Mouse (Mus musculus) MEL (cell line): ENCODE data around the gene Tgm2. TPM values are rescaled to one million over a fixed set of nuclear protein-coding genes. Genes with fewer than 3 reads are reported as not detected.

Experiments
- DNase-seq: peaks from one replicate; pipeline ENCODE4 v3.0.0; 2011; ENCODE audit warnings: low read depth, low spot score
- H3K27ac ChIP-seq: 2 replicates; pipeline ENCODE4 v1.5.1; 2012; ENCODE audit warnings: low read depth, mild to moderate bottlenecking, control low read depth, low read length, moderate library complexity; ENCODE audit not compliant: control insufficient read depth
- H3K27me3 ChIP-seq, 2 experiments: fragments of 150-350 bp in 1 of 2; sonication (generic) in 1 of 2; 2 replicates each; pipeline ENCODE4 v1.6.1; 2012; ENCODE audit warnings: low read length in 2 of 2, mild to moderate bottlenecking in 2 of 2, improper control_type of control experiment in 1 of 2, moderate library complexity in 1 of 2; ENCODE audit not compliant: insufficient read depth in 2 of 2, control insufficient read depth in 1 of 2
- H3K36me3 ChIP-seq, 2 experiments: 2 replicates each; pipeline ENCODE4 v1.6.1; 2012 to 2014; ENCODE audit warnings: low read length in 2 of 2, improper control_type of control experiment in 1 of 2, inconsistent platforms in 1 of 2, mild to moderate bottlenecking in 1 of 2; ENCODE audit not compliant: insufficient read depth in 2 of 2, control insufficient read depth in 1 of 2
- H3K4me1 ChIP-seq, 2 experiments: fragments of 150-350 bp in 1 of 2; sonication (generic) in 1 of 2; 2 replicates each; pipeline ENCODE4 v1.6.1; 2012; ENCODE audit warnings: low read length in 2 of 2, improper control_type of control experiment in 1 of 2, mild to moderate bottlenecking in 1 of 2; ENCODE audit not compliant: insufficient read depth in 2 of 2, control insufficient read depth in 1 of 2
- H3K4me3 ChIP-seq, 2 experiments: fragments of 150-350 bp in 1 of 2; sonication (generic) in 1 of 2; 2 replicates each; pipeline ENCODE4 v1.5.1; 2012; ENCODE audit warnings: low read depth in 2 of 2, low read length in 2 of 2, mild to moderate bottlenecking in 2 of 2, moderate library complexity in 2 of 2, control low read depth in 1 of 2, improper control_type of control experiment in 1 of 2; ENCODE audit not compliant: control insufficient read depth in 1 of 2, insufficient read depth in 1 of 2
- H3K79me2 ChIP-seq: 2 replicates; pipeline ENCODE4 v1.6.1; 2012; ENCODE audit warnings: mild to moderate bottlenecking, low read length, moderate library complexity; ENCODE audit not compliant: control insufficient read depth, poor library complexity, insufficient read depth
- H3K9ac ChIP-seq: 2 replicates; pipeline ENCODE4 v1.6.1; 2012; ENCODE audit warnings: low read depth, mild to moderate bottlenecking, control low read depth, low read length, moderate library complexity; ENCODE audit not compliant: control insufficient read depth, poor library complexity, severe bottlenecking
- H3K9me3 ChIP-seq: fragments of 150-350 bp; sonication (generic); replicated peaks from 2 replicates; pipeline ENCODE4 v1.6.1; 2012; ENCODE audit warnings: mild to moderate bottlenecking, low read length, improper control_type of control experiment, moderate library complexity; ENCODE audit not compliant: insufficient read depth
- CTCF ChIP-seq, 3 experiments: IDR thresholded peaks in 2 of 3; conservative IDR thresholded peaks in 1 of 3; 2 replicates each; pipeline ENCODE4 v1.5.1; 2011 to 2012; ENCODE audit warnings: low read length in 3 of 3, low read depth in 2 of 3, mild to moderate bottlenecking in 2 of 3, improper control_type of control experiment in 1 of 3, inconsistent platforms in 1 of 3, mixed read lengths in 1 of 3, moderate library complexity in 1 of 3; ENCODE audit not compliant: control insufficient read depth in 1 of 3, insufficient read depth in 1 of 3, poor library complexity in 1 of 3, severe bottlenecking in 1 of 3
- ETS1 ChIP-seq: IDR thresholded peaks from 2 replicates; pipeline ENCODE4 v1.6.1; 2012; ENCODE audit warnings: low read depth, mild to moderate bottlenecking, inconsistent platforms, low read length, improper control_type of control experiment, moderate library complexity
- GABPA ChIP-seq: IDR thresholded peaks from 2 replicates; pipeline ENCODE4 v1.6.1; 2012; ENCODE audit warnings: low read depth, mild to moderate bottlenecking, inconsistent platforms, low read length, improper control_type of control experiment, moderate library complexity
- JUND ChIP-seq: IDR thresholded peaks from 2 replicates; pipeline ENCODE4 v1.6.1; 2011; ENCODE audit warnings: low read depth, mild to moderate bottlenecking, improper control_type of control experiment, low read length
- MAFK ChIP-seq: IDR thresholded peaks from 2 replicates; pipeline ENCODE4 v1.6.1; 2011; ENCODE audit warnings: low read depth, mild to moderate bottlenecking, low read length, improper control_type of control experiment, borderline replicate concordance
- MAX ChIP-seq: IDR thresholded peaks from 2 replicates; pipeline ENCODE4 v1.6.1; 2011; ENCODE audit warnings: low read length, improper control_type of control experiment
- MEF2A ChIP-seq: IDR thresholded peaks from 2 replicates; pipeline ENCODE4 v1.6.1; 2014; ENCODE audit warnings: low read depth, mild to moderate bottlenecking, inconsistent platforms, low read length, improper control_type of control experiment; ENCODE audit not compliant: poor library complexity, insufficient replicate concordance, severe bottlenecking; ENCODE audit errors: extremely low read depth
- MYB ChIP-seq: IDR thresholded peaks from 2 replicates; pipeline ENCODE4 v1.6.1; 2011; ENCODE audit warnings: mild to moderate bottlenecking, low read depth, low read length, improper control_type of control experiment
- RAD21 ChIP-seq: IDR thresholded peaks from 2 replicates; pipeline ENCODE4 v1.6.1; 2011; ENCODE audit warnings: mild to moderate bottlenecking, low read depth, low read length, improper control_type of control experiment
- RCOR1 ChIP-seq: IDR thresholded peaks from 2 replicates; pipeline ENCODE4 v1.6.1; 2012; ENCODE audit warnings: low read depth, mild to moderate bottlenecking, inconsistent platforms, low read length, improper control_type of control experiment
- SMC3 ChIP-seq: IDR thresholded peaks from 2 replicates; pipeline ENCODE4 v1.6.1; 2011; ENCODE audit warnings: low read depth, low read length, improper control_type of control experiment
- TAL1 ChIP-seq: IDR thresholded peaks from 2 replicates; pipeline ENCODE4 v1.6.1; 2012; ENCODE audit warnings: mild to moderate bottlenecking, inconsistent platforms, low read length, moderate library complexity, mixed read lengths
- TBP ChIP-seq: IDR thresholded peaks from 2 replicates; pipeline ENCODE4 v1.8.0; 2011; ENCODE audit warnings: low read depth, low read length, improper control_type of control experiment
- TCF12 ChIP-seq: IDR thresholded peaks from 2 replicates; pipeline ENCODE4 v1.6.1; 2014; ENCODE audit warnings: low read depth, mild to moderate bottlenecking, inconsistent platforms, low read length, improper control_type of control experiment, moderate library complexity
- UBTF ChIP-seq: IDR thresholded peaks from 2 replicates; pipeline ENCODE4 v1.6.1; 2012; ENCODE audit warnings: low read depth, mild to moderate bottlenecking, inconsistent platforms, low read length, improper control_type of control experiment, moderate library complexity, borderline replicate concordance; ENCODE audit not compliant: insufficient read depth
- ZC3H11A ChIP-seq: IDR thresholded peaks from 2 replicates; pipeline ENCODE4 v1.6.1; 2012; ENCODE audit warnings: low read depth, mild to moderate bottlenecking, inconsistent platforms, low read length, improper control_type of control experiment
- polyA plus RNA-seq, 2 experiments: library from polyadenylated mRNA; stranded (reverse) in 1 of 2; unstranded in 1 of 2; fragments of >175 nt in 1 of 2; fragments of >200 nt in 1 of 2; gene quantifications; 2 replicates each; pipeline versions ENCODE4 v1.2.1 to v1.2.4; 2012; ENCODE audit warnings: low replicate concordance in 2 of 2, low read depth in 1 of 2; ENCODE audit not compliant: insufficient read length in 2 of 2, insufficient read depth in 1 of 2, missing spikeins in 1 of 2
- total RNA-seq: library from RNA; depleted of rRNA; stranded (reverse); fragments of 300-350 nt; gene quantifications from 2 replicates; pipeline ENCODE4 v1.2.3, GENCODE M21; 2012

The Tgm2 gene
- total and polyA plus RNA-seq, 3 experiments: 7.7 to 11.0 TPM; not detected in 1

DNA sequence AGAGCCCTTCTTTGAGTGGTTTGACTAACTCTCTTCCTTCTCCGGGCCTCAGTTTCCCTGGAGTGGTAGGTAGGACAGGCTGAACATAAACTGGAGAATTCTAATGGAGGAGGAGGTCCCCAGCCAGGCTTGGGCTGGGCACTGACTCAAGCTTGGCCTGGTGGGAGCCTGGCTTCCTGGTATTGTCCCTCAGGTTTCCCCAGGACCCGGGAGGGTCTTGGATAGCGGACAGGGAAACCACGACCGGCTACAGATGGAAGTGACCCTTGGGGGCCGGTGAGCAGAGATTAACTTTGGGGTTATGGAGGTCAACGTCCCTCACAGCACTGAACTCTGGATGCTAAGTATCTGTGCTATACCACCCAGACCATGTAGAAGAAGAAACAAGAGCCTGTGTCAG, 5.0 kb downstream of the Tgm2 start:
- H3K27me3 ChIP-seq: no peaks in the 10 kb centered on the region
- DNase-seq: no peak
- H3K4me1 ChIP-seq: peaks cover 19 to 39% of the 10 kb centered on the region in 2 experiments
- no peak overlapping the region; the same call in 1 of the 2 replicates for H3K27ac ChIP-seq
- H3K36me3 ChIP-seq: peaks cover 0 to 18% of the 10 kb centered on the region in 2 experiments; a peak in 2 of 4 replicates
- H3K79me2 ChIP-seq: no peaks in the 10 kb centered on the region
- H3K4me3 ChIP-seq: no peak overlapping the region
- H3K9ac ChIP-seq: no peak overlapping the region; the same call in 1 of the 2 replicates
- H3K9me3 ChIP-seq: no peaks in the 10 kb centered on the region
- no peak for TF ChIP-seq TAL1
- TF ChIP-seq JUND: no peak
- TF ChIP-seq ETS1: no peak
- no peak for TF ChIP-seq MAFK
- no peak for TF ChIP-seq ZC3H11A

DNA sequence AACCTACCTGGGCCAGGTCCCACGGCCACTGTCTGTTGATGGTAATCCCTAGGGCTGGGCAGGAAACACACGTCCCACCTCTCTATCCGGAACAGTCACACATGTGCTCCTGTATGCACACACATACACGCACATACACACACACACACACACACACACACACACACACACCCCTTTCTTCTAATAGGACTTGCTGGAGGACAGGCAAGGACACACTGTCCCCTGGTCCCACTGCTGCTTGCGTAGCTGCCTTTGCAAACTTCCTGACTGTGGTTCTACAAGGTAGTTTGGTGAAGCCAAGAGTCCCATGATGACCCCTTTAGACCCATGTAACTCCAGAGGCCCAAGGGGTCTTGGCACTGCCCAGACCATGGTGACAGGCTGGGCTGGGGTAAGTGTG, 5.6 kb downstream of the Tgm2 start:
- TF ChIP-seq TBP: no peak
- TF ChIP-seq UBTF: no peak
- no peak for TF ChIP-seq SMC3
- TF ChIP-seq TCF12: no peak
- no peak for TF ChIP-seq MAFK
- no peak for TF ChIP-seq GABPA
- no peak for TF ChIP-seq MYB
- Histone ChIP-seq H3K4me3 (no peak overlapping the region), H3K27ac (no peak overlapping the region), H3K79me2 (no peaks in the 10 kb centered on the region), H3K36me3 (peaks cover 0 to 18% of the 10 kb centered on the region in 2 experiments; a peak in 2 of 4 replicates), H3K9me3 (no peaks in the 10 kb centered on the region), H3K27me3 (no peaks in the 10 kb centered on the region), H3K9ac (no peak overlapping the region), H3K4me1 (peaks cover 17 to 34% of the 10 kb centered on the region in 2 experiments)
- no peak for DNase-seq

DNA sequence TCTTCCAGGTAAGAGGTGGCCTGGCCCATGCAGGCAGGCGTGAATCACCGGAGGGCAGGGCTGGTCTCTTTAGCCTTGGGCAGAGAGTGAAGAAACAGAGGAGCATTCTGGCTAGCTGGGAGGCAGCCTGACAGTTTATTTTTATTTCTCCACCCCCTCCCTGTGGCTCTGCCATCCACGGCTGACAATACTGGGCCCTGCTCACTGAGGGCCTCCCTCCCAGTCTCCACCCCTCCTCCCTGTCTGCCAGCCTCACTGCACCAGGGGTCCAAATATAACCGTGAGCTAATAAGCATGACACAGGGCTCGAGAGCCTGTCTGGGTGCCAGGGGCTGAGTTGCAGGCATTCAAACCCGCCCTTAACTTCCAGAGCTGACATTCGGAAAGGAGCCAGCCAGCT, 6.6 kb downstream of the Tgm2 start:
- Histone ChIP-seq H3K79me2 (no peaks in the 10 kb centered on the region), H3K4me3 (no peak overlapping the region), H3K36me3 (peaks cover 0 to 18% of the 10 kb centered on the region in 2 experiments; a peak in 2 of 4 replicates), H3K9ac (no peak overlapping the region), H3K4me1 (peaks cover 17 to 33% of the 10 kb centered on the region in 2 experiments), H3K27ac (no peak overlapping the region), H3K27me3 (no peaks in the 10 kb centered on the region), H3K9me3 (no peaks in the 10 kb centered on the region)
- TF ChIP-seq MEF2A (no peak), TAL1 (no peak), MAX (no peak), RAD21 (no peak), CTCF (IDR thresholded peaks at IDR 0.05 in 2 of 3, conservative IDR thresholded peaks at IDR 0.05 in 1 of 3; ENCODE audit: control insufficient read depth in 1 of 3, insufficient read depth in 1 of 3, low read depth in 2 of 3, low read length in 3 of 3, poor library complexity in 1 of 3, severe bottlenecking in 1 of 3) (no peak), RCOR1 (no peak)
- no peak for DNase-seq
